23 mouse cellular contexts compared by ENCODE assay signal in genomic region chr15:59772595-59772994, GRCm38 (mm10).
A peak's percentile ranks its signal among the peaks of the same experiment; 100 is the strongest.
DNase-seq lines count a peak whose midpoint lies in the region; ATAC-seq and TF ChIP-seq lines count a peak whose summit lies in the region.
"Had no signal": no experiment of that assay in that cellular context is flagged by ENCODE, and none has a peak within 500 bp of the region (broad histone marks: within the 10 kb centered on the region; RNA-seq: fewer than 3 reads in every experiment).

No protein-coding gene starts in this region.

- no peak for TF ChIP-seq POLR2A in lung, adult 2 months (IDR thresholded peaks at IDR 0.05; ENCODE audit: borderline replicate concordance, extremely low read depth, low read depth, low read length)

- no peak overlapping the region for H3K4me3 ChIP-seq in lung, adult 2 months (replicated peaks; ENCODE audit: extremely low read depth, low read depth, low read length)
- H3K4me3 ChIP-seq in liver, postnatal 0 days (ENCODE audit: low read depth, low read length) = no peak overlapping the region
- H3K4me3 ChIP-seq: forebrain, embryonic 12.5 days; heart, embryonic 10.5 days; left cerebral cortex, adult 2 months; limb, embryonic 10.5 days; liver, embryonic 13.5 days; midbrain, embryonic 15.5 days; myocyte; neural tube, embryonic 13.5 days had no signal

- TF ChIP-seq CTCF in lung, adult 2 months (IDR thresholded peaks at IDR 0.05; ENCODE audit: insufficient read depth, low read length) = no peak
- TF ChIP-seq CTCF in liver, postnatal 0 days (IDR thresholded peaks at IDR 0.05; ENCODE audit: low read depth) = no peak

- H3K36me3 ChIP-seq in liver, postnatal 0 days (replicated peaks; ENCODE audit: insufficient read depth, low read length) = no peaks in the 10 kb centered on the region
- H3K36me3 ChIP-seq: forebrain, embryonic 12.5 days; heart, embryonic 10.5 days; limb, embryonic 10.5 days; liver, embryonic 13.5 days; midbrain, embryonic 15.5 days; neural tube, embryonic 13.5 days had no signal

- no peak overlapping the region for H3K4me2 ChIP-seq in liver, postnatal 0 days (ENCODE audit: low read depth, low read length)
- H3K4me2 ChIP-seq: forebrain, embryonic 12.5 days; hindbrain, embryonic 14.5 days; liver, embryonic 13.5 days; midbrain, embryonic 15.5 days; neural tube, embryonic 13.5 days had no signal

- TF ChIP-seq EP300 in liver, postnatal 0 days (IDR thresholded peaks at IDR 0.05; ENCODE audit: low read depth) = peak; percentile 86

- H3K4me1 ChIP-seq in lung, adult 2 months (ENCODE audit: control insufficient read depth, insufficient read depth, low read length) = 0 out of 2 replicates have a peak, but pooled peaks cover 2% of the 10 kb centered on the region
- H3K4me1 ChIP-seq in liver, postnatal 0 days (ENCODE audit: insufficient read depth) = peaks cover 2% of the 10 kb centered on the region; the same call in 1 of the 2 replicates
- H3K4me1 ChIP-seq: forebrain, embryonic 12.5 days; heart, embryonic 10.5 days; limb, embryonic 10.5 days; liver, embryonic 13.5 days; midbrain, embryonic 15.5 days; neural tube, embryonic 13.5 days had no signal

- no peak overlapping the region for H3K9ac ChIP-seq in liver, postnatal 0 days (replicated peaks)
- H3K9ac ChIP-seq: forebrain, embryonic 12.5 days; hindbrain, embryonic 14.5 days; liver, embryonic 13.5 days; midbrain, embryonic 15.5 days; neural tube, embryonic 13.5 days had no signal

- DNase-seq in lung, adult 18-20 months = peak; percentile 48 to 51
- no peak for DNase-seq in lung, adult 2 months
- peak; percentile 38 for DNase-seq in liver, postnatal 0 days
- peak; percentile 79 for DNase-seq in lung, postnatal 36 days
- no peak for DNase-seq in cerebellum, postnatal 4 days (ENCODE audit: low spot score in 2 of 2)
- no peak for DNase-seq in spleen, postnatal 36 days (ENCODE audit: low spot score in 2 of 2)
- DNase-seq in heart, adult 11 months = no peak
- DNase-seq: adrenal gland, adult 8-10 months; cerebellum, adult 9-11 months; heart, postnatal 4 days; kidney, adult 2 months; liver, embryonic 13.5 days; thymus, postnatal 14 days had no signal

- no peaks in the 10 kb centered on the region for H3K27me3 ChIP-seq in liver, postnatal 0 days (ENCODE audit: insufficient read depth, low read length)
- H3K27me3 ChIP-seq: forebrain, embryonic 12.5 days; liver, embryonic 13.5 days; midbrain, embryonic 15.5 days; neural tube, embryonic 13.5 days had no signal

- peak; percentile 95 for ATAC-seq in liver, postnatal 0 days
- ATAC-seq: inflammation-experienced regulatory T-cells, adult 6 months; midbrain, embryonic 15.5 days had no signal

- peak overlapping the region; percentile 71 for H3K27ac ChIP-seq in liver, postnatal 0 days (ENCODE audit: low read depth)
- H3K27ac ChIP-seq: forebrain, embryonic 12.5 days; heart, embryonic 10.5 days; hindbrain, embryonic 14.5 days; kidney, postnatal 0 days; left cerebral cortex, adult 2 months; limb, embryonic 10.5 days; liver, embryonic 13.5 days; midbrain, embryonic 15.5 days; neural tube, embryonic 13.5 days had no signal

- WGBS in lung, adult 2 months = 80% methylated on average over 2 of the region's 2 CpGs
- WGBS in liver, postnatal 0 days (ENCODE audit: insufficient replicate concordance) = 74% methylated on average over 2 of the region's 2 CpGs

- H3K9me3 ChIP-seq in liver, postnatal 0 days (ENCODE audit: low read length) = peaks cover 2% of the 10 kb centered on the region; the same call in 1 of the 2 replicates
- H3K9me3 ChIP-seq: limb, embryonic 10.5 days; midbrain, embryonic 15.5 days had no signal

Comparison
In these comparisons a context has a peak if more than half of its experiments do, and no peak if none do; other contexts are left out.
1. DNase-seq: peak in lung, adult 18-20 months (2 of 2), liver, postnatal 0 days (single experiment) and lung, postnatal 36 days (single experiment); none in lung, adult 2 months (single experiment), cerebellum, postnatal 4 days (0 of 2), spleen, postnatal 36 days (0 of 2) and heart, adult 11 months (single experiment).